Mouse (Mus musculus): ENCODE data around the gene Plrg1.

Plrg1 gene

DNA sequence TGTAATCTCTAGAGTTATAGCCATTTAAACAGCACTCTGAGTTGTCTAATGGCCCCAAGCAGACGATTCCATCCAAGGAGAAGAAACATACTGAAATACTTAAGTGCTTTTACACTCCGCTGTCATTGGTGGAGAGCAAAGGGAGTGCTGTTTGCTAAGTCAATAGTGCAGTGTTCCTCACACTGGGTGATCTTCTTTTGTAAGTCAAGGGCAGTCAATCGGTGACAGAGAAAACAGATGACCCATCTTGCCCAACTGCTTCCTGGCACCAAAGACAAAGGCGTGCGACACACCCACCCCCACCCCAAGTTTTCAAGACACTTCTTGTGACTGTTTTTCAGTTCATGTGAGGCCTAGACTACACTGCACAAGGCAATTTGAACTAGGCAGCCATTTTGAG, 3.2 kb upstream of the Plrg1 start:
- no peak for DNase-seq (ENCODE audit: low spot score)

- DNase-seq (ENCODE audit: low spot score): no peak
These were observed 2.2 kb upstream of the Plrg1 start for GRCm38 (mm10) chr3:83053126-83053525.

DNA sequence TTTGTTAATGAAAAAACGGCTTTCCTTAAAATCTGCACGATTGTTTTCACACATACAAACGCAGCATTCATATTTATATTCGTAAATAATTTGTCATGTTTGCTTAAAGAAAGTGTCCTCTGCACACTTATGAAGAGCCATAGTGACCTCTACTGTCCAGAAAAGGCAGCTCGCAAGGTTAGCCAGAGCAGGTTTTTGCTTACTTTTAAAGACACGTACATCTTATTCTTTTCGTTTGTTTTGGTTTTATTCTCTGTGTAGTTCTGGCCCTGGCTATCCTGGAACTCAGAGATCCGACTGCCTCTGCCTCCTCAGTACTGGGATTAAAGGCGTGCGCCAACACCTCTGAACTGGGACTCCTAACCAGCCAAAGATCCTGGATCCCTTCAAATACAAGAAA, 1.6 kb upstream of the Plrg1 start:
- DNase-seq (ENCODE audit: low spot score): peak; percentile 69

DNA sequence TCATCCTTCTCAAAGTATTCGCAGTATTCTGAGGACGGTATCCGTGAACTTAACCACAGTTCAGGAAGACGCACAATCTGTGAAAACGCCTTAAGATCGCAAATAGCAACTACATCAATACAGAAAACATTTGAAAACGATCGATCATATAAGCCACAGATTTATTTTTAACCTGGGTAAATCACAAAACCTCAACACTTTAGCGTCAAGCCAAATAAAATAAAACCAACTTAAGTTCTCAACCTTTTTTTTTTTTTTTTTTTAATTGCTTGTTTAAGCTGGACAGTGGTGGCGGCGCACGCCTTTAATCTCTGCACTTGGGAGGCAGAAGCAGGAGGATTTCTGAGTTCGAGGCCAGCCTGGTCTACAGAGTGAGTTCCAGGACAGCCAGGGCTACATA, 563 bp upstream of the Plrg1 start:
- no peak for DNase-seq (ENCODE audit: low spot score)

GRCm38 (mm10) chr3:83057046-83057445, 1.7 kb downstream of the Plrg1 start:
- DNase-seq (ENCODE audit: low spot score): no peak

- no peak for DNase-seq (ENCODE audit: low spot score)
These were observed 12.6 kb downstream of the Plrg1 start for GRCm38 (mm10) chr3:83067920-83068319.

DNA sequence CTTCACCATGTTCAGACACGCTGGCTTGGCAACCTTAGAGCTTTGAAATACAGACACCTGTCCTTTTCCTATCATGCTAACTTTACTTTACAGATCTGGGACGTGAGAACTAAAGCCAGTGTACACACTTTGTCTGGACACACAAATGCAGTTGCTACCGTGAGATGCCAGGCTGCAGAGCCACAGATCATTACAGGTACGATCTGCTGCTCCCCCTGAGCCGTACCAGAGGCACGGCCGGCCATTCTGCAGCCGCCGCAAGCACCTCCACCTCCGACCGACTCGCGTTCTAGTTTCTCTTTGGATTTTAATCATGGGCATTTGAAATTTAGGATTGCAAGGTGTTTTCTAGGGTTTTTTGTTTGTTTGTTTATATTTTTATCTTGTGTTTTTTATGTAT, 13.5 kb downstream of the Plrg1 start:
- no peak for DNase-seq (ENCODE audit: low spot score)

- DNase-seq (ENCODE audit: low spot score): no peak
These were observed 14.9 kb downstream of the Plrg1 start for GRCm38 (mm10) chr3:83070231-83070630.

GRCm38 (mm10) chr3:83076563-83076962, 21.2 kb downstream of the Plrg1 start:
- DNase-seq (ENCODE audit: low spot score): no peak

- peak; percentile 78 for DNase-seq (ENCODE audit: low spot score)
These were observed 25.3 kb downstream of the Plrg1 start for GRCm38 (mm10) chr3:83080567-83081055.

DNA sequence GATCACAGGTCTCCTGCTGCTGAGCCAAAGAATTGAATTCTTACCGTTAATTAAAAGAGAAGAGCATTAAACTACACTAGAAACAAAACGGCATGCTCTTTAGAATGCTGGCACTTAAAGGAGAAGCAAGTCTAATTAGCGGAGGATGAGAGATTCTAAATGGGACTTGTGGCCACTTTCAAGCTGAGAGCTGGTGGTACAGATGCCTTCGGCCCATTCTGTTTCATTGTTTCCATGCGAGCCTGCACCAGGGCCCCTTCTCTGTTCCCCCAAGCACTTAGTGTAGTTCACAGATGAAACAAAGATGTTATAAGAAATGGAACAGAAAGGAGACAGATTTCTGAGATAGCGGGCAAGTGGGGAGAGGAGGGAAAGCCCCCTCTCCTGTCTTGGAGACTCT, 42.3 kb downstream of the Plrg1 start:
- peak; percentile 21 for DNase-seq (ENCODE audit: low spot score)

- DNase-seq (ENCODE audit: low spot score): peak; percentile 61
These were observed 43.3 kb downstream of the Plrg1 start for GRCm38 (mm10) chr3:83098546-83099034.

GRCm38 (mm10) chr3:83099139-83099538, 43.8 kb downstream of the Plrg1 start:
- DNase-seq (ENCODE audit: low spot score): no peak

DNA sequence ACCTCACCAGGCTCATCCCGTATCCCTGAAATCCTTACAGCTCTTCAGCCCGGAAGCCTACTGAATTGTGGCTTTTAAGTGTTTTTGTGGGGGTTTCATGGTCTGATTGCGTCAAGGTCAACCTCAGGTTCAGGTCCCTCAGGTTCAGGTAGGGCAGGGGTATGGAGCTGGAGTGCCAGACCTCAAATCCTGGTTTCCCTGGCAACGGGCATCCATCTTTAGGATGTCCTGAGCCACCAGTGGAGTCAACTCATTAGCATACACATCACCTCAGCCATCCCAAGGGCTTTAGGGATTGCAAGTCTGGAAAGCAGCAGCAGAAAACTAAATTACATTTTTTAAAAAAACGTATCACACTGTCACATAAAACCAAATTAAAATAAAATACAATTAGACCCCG, 44.3 kb downstream of the Plrg1 start:
- DNase-seq (ENCODE audit: low spot score): no peak

- no peak for DNase-seq (ENCODE audit: low spot score)
These were observed 47.0 kb downstream of the Plrg1 start for GRCm38 (mm10) chr3:83102286-83102685.

DNA sequence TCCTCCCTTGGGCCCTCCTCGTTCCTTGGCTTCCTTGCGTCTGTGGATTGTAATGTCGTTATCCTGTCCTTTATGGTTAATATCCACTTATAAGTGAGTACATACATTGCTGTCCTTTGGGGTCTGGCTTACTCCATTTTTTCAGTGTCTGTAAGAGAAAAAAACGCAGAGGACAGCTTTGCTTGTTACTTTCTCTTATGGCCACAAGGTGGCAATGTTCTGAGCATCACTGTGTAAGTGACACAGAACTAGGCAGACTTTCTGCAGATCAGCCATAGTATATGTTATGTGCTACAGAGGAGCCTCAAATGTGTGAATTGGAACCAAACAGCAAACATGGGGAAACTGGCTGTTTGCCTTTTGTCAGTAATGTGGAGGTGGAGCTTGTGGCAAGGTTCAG, 54.8 kb downstream of the Plrg1 start:
- peak; percentile 80 for DNase-seq (ENCODE audit: low spot score)

DNA sequence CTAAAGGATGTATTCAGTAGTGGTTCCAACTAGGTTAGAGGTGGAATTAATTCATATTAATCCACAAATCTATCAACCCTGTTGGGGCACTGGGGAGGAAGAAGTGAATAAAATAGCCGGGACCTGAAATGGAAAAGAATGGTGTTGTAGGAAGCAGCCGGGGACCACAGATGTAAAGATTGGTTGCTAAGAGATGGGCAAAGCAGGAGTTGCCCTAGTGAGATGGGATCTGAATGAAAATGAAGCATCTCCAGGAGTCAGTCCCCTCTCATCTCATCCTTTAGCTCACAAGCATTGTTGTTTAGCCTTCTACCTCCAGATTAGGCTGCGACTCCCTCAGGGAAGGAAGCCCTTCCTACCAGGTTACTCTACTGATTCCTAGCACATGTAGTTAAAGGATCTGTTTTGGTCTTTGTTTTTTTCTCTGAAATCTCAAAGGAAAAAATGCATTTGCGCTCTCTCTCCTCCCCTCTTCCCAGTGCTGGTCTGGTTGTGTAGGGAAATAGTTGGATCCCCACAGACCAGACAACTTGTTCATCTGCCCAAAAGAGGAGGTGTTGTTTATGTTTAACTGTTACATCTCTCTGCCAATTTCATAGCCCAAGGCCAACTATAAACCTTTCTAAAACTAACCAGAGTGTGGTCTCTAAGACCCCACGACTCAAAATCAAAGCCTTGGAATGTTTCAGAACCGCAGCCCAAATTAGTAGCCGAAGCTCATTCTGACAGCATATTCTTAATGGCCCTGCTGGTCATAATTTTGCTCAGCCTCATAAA, 56.4 kb downstream of the Plrg1 start:
- DNase-seq (ENCODE audit: low spot score): no peak

DNA sequence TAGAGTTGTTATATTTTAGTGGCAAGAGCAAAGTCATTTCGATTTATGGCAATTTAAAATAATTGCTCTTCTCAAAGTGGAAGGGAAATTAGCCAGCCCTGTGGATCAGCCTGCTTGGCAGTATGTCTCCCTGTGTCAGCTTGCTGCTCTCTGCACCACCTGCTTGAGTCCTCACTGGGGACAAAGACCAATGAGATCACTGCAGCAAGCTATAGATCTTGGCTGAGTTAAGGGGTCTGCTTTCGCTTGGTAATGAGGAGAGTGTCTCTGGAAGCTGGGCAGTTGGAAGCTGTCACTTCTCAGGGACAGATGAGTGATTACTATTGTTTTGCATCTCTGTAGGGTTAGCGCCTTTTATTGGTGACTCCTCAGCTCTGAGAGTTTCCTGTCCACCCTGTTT, 57.5 kb downstream of the Plrg1 start:
- DNase-seq (ENCODE audit: low spot score): peak; percentile 30

DNA sequence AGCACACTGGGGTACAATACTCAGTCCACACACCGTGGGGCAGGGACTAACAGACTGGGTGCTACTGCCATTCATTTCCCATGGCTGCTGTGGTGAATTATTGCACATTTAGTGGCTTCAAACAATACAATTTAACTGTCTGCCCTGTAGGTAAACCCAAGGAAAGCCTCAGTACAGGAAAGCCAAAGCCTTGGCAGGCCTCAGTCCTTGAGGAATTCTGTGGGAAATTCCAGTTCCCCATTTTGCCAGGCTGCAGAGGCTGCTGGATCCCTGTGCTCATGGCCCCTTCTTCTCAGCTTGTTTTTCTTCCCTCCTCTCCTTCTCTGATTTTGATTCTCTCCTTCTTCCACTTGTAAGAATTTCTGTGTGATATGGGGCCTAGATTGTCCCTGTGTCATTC, 59.6 kb downstream of the Plrg1 start:
- no peak for DNase-seq (ENCODE audit: low spot score)

GRCm38 (mm10) chr3:83117592-83117991, 62.3 kb downstream of the Plrg1 start:
- DNase-seq (ENCODE audit: low spot score): no peak

Measured in retina, embryonic 14.5 days (tissue).